Mouse (Mus musculus): ENCODE data around the gene Olfr623.

DNA sequence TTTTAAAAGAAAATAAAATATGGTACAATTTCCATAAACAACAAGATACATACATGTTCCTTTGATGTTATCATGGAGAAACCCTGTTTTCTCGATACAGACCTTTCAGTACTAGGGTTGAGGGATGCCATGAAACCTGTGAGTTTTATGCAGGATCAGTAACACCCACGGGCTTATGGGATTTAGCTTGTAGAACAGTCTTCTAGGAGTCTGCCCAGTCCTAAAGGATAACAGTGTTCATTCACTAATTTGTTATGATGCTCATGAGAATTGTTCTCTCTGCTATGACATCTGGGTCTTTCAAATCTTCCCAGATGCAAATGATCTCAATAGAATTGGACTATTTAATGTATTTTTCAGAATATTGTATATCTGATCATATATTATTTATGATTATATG lies 51.1 kb downstream of the Olfr623 start, which contains the start of gene Olfr620:
- TF ChIP-seq CTCF (IDR thresholded peaks at IDR 0.05; ENCODE audit: low read depth, low read length): no peak
- TF ChIP-seq POLR2A (IDR thresholded peaks at IDR 0.05; ENCODE audit: extremely low read depth, insufficient read depth, low read length): no peak

Measured in liver, adult 2 months (tissue).